Mouse (Mus musculus): ENCODE measurements around the gene Pax8.

DNA sequence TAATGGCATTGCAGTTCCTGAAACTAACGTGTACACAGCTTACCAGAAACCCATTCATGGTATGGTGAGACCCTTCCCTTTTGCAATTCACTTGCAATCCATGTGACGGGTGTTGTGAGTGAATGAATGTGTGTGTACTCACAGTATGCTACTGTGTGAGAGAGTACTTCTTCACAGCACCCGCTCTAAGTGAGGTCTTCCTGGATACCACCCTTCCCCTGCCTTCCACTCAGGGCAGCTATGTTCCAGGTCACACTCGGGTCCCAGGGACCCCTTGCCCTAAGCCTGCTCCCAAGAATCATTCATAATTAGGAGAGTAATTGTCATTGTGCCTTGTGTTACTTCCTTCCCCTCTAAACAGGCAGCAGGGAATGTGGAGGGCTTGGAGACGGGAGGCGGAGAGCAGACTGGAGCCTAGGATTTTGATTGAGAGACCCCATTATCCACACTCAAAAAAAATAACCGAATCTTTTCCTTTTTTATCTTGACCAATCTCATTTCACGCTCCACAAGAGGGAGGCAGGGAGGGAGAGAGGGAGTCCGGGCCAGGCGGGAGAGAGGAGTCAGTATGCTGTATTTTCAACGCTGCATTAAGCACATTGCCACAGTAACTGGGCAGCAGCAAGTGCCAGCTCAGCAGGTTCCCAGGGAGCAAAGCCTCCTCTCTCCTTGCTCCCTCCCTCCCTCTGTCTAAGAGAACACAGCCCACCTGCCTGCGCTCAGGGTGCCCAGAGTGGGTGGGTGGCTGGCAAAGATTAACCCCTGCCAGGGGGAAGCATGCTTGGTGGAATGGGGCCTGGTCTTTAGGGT, 47.3 kb downstream of the Pax8 start:
- TF ChIP-seq CTCF (IDR thresholded peaks at IDR 0.05; ENCODE audit: low read depth, low read length) (no peak), GATA1 (IDR thresholded peaks at IDR 0.05; ENCODE audit: borderline replicate concordance, low read length) (no peak), POLR2AphosphoS5 (IDR thresholded peaks at IDR 0.05; ENCODE audit: insufficient replicate concordance, low read depth, low read length) (no peak), TAL1 (conservative IDR thresholded peaks at IDR 0.05; ENCODE audit: low read depth, low read length) (no peak), GATA2 (IDR thresholded peaks at IDR 0.05; ENCODE audit: borderline replicate concordance, low read depth, low read length) (no peak)

Data from G1E (cell line).